Mouse (Mus musculus): ENCODE results near the gene Yaf2. TPM values are rescaled to one million over a fixed set of nuclear protein-coding genes. Genes with fewer than 3 reads are reported as not detected.
"Not testable (repeated sequence)": the region's sequence is repeated elsewhere in the genome, so short reads cannot be mapped to it uniquely, and the experiment has no call there.

The Yaf2 gene
- polyA plus RNA-seq, 1 experiment = 8.8 TPM

DNA sequence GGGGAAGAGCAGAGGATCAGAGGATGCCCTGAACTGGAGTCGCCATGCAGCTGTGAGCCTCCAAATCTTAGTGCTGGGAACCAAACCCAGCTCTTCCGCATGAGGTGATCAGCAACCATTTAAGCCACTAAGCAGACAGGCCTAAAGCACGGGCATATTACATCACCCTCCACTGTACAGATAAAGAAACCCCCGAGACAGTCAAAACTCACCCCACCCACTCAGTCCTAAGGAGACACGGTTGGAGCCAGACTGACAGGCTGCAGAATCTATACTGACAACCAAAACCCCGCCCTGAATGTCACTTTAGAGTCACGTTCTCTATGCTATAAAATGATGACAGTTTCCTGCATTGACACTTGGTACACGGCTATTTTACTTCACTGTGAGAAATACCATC, 83.6 kb downstream of the Yaf2 start:
- H3K36me3 ChIP-seq (ENCODE audit: control insufficient read depth, insufficient read depth, low read length) = peaks cover 35% of the 10 kb centered on the region
- no peak overlapping the region for H3K4me3 ChIP-seq (ENCODE audit: low read depth, low read length)
- WGBS = 69% methylated on average over 8 of the region's 8 CpGs
- H3K4me1 ChIP-seq (ENCODE audit: control insufficient read depth, insufficient read depth, insufficient read length, low read length) = no peaks in the 10 kb centered on the region
- no peaks in the 10 kb centered on the region for H3K27me3 ChIP-seq (ENCODE audit: control insufficient read depth, insufficient read depth, low read length)
- TF ChIP-seq CTCF (IDR thresholded peaks at IDR 0.05; ENCODE audit: extremely low read depth, insufficient read length, insufficient replicate concordance, low read depth, low read length) = no peak
- TF ChIP-seq POLR2A (IDR thresholded peaks at IDR 0.05; ENCODE audit: low read depth, low read length) = no peak
- H3K27ac ChIP-seq (ENCODE audit: insufficient read depth, low read depth, low read length) = no peak overlapping the region

DNA sequence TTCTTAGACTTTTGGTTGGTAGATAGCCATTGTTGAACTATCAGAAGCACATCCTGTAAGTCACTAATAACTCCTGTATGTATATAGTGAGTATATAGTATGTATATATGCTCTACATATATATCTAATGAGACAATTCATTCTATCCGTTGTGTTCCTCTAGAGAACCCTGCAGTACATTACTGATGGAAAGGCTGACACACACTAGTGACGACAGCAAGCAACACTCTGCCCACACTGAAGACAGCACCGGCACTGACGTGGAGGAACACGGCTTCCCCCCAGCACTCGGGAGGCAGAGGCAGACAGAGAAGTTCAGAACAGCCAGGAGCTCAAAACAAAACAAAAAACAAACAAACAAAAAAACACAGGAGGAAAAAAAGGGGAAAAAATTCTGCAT, 84.3 kb downstream of the Yaf2 start:
- no peaks in the 10 kb centered on the region for H3K4me1 ChIP-seq (ENCODE audit: control insufficient read depth, insufficient read depth, insufficient read length, low read length)
- no peaks in the 10 kb centered on the region for H3K27me3 ChIP-seq (ENCODE audit: control insufficient read depth, insufficient read depth, low read length)
- H3K27ac ChIP-seq (ENCODE audit: insufficient read depth, low read depth, low read length) = no peak overlapping the region
- 90% methylated on average over 6 of the region's 6 CpGs for WGBS
- TF ChIP-seq CTCF (IDR thresholded peaks at IDR 0.05; ENCODE audit: extremely low read depth, insufficient read length, insufficient replicate concordance, low read depth, low read length) = no peak
- TF ChIP-seq POLR2A (IDR thresholded peaks at IDR 0.05; ENCODE audit: low read depth, low read length) = no peak
- peaks cover 32% of the 10 kb centered on the region for H3K36me3 ChIP-seq (ENCODE audit: control insufficient read depth, insufficient read depth, low read length)
- H3K4me3 ChIP-seq (ENCODE audit: low read depth, low read length) = no peak overlapping the region

DNA sequence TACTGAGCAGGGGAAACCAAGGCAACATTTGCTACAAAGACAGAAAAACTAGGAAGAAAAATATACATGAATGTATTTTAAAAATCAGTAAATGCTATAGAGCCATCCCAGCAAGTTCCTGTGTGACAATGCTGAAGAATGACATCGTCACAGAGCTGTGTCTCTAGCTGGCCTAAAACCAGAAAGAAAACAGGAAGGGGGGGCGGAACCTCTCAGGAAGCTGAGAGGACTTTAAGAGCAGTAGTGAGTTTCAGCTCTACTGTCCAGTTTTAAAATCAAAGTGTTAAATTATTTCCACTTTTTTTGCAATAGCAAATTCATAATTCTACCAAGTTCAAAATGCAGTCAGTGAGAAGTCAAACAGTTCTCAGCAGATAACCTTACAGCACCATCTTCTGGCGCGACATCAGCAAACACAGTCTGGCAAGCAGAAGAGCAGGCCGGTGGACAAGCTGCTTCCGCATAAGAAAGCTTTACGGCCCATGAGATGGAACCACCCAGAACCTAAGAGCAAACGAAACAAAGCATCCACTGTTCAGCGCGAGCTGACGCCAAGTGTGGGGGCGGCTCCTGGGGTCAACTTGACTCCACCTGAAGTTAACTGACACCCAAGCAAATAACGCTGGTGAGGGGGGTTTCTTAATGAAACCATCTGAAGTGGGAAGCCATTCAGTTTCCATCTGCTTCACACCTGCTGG, 85.0 kb downstream of the Yaf2 start:
- TF ChIP-seq CTCF (IDR thresholded peaks at IDR 0.05; ENCODE audit: extremely low read depth, insufficient read length, insufficient replicate concordance, low read depth, low read length) = no peak
- no peak for TF ChIP-seq POLR2A (IDR thresholded peaks at IDR 0.05; ENCODE audit: low read depth, low read length)
- H3K27ac ChIP-seq (ENCODE audit: insufficient read depth, low read depth, low read length) = no peak overlapping the region
- no peak overlapping the region for H3K4me3 ChIP-seq (ENCODE audit: low read depth, low read length)
- H3K36me3 ChIP-seq (ENCODE audit: control insufficient read depth, insufficient read depth, low read length) = peaks cover 30% of the 10 kb centered on the region
- H3K27me3 ChIP-seq (ENCODE audit: control insufficient read depth, insufficient read depth, low read length) = no peaks in the 10 kb centered on the region
- no peaks in the 10 kb centered on the region for H3K4me1 ChIP-seq (ENCODE audit: control insufficient read depth, insufficient read depth, insufficient read length, low read length)
- WGBS = 58% methylated on average over 13 of the region's 13 CpGs

DNA sequence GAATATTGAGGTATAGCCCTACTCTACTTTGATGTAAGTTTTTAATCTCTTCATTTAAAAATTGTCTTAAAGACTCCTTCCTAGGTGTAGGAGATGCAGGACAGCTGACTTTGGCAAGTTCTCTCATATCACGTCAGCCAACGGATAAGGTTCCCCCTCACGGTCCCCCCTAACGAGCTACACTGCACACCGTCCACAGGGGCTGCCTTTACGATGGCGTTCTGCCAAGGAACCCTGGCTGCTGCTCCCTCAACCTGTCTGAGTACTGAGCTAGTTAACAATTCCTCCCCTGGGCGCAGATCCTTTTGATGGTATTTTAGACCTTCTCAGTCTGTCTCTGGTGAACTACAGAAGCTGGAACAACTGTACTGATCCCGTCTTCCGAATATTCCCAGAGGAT, 93.5 kb downstream of the Yaf2 start:
- 89% methylated on average over 10 of the region's 10 CpGs for WGBS
- H3K27ac ChIP-seq (ENCODE audit: insufficient read depth, low read depth, low read length) = no peak overlapping the region
- no peaks in the 10 kb centered on the region for H3K27me3 ChIP-seq (ENCODE audit: control insufficient read depth, insufficient read depth, low read length)
- H3K36me3 ChIP-seq (ENCODE audit: control insufficient read depth, insufficient read depth, low read length) = peaks cover 30% of the 10 kb centered on the region
- H3K4me3 ChIP-seq (ENCODE audit: low read depth, low read length) = no peak overlapping the region
- no peaks in the 10 kb centered on the region for H3K4me1 ChIP-seq (ENCODE audit: control insufficient read depth, insufficient read depth, insufficient read length, low read length)
- TF ChIP-seq POLR2A (IDR thresholded peaks at IDR 0.05; ENCODE audit: low read depth, low read length) (no peak), CTCF (IDR thresholded peaks at IDR 0.05; ENCODE audit: extremely low read depth, insufficient read length, insufficient replicate concordance, low read depth, low read length) (no peak)

DNA sequence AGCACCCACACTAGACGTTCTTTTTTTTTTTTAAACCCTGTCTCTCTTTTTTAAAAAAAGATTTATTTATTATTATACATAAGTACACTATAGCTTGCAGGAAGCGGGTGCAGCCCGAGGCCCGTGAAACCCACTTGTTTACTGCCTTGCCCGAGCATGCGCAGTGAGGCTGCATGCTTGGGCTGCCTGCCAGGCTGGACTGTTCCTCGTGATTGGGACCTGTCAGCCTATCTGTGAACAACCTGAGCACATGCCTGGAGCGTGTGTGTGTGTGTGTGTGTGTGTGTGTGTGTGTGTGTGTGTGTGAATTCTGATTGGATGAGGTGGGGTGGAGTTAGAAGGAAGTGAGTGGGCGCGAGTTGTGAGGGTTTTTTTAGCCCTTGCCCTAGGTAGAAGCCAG, 100.3 kb downstream of the Yaf2 start:
- H3K4me3 ChIP-seq (ENCODE audit: low read depth, low read length); H3K27ac ChIP-seq (ENCODE audit: insufficient read depth, low read depth, low read length); H3K4me1 ChIP-seq (ENCODE audit: control insufficient read depth, insufficient read depth, insufficient read length, low read length); H3K36me3 ChIP-seq (ENCODE audit: control insufficient read depth, insufficient read depth, low read length); H3K27me3 ChIP-seq (ENCODE audit: control insufficient read depth, insufficient read depth, low read length): not testable (repeated sequence)
- WGBS = 88% methylated on average over 10 of the region's 10 CpGs

Other genes starting within 250 kb of the Yaf2 start
- 0.41 and 0.96 TPM in 2 replicates for gene Gxylt1, start 61.8 kb downstream of the Yaf2 start, polyA plus RNA-seq (2012; rRNA removed)
- 4.7 and 14.2 TPM in 2 replicates for gene Zcrb1, start 61.4 kb upstream of the Yaf2 start, polyA plus RNA-seq (2012; rRNA removed)
- gene Pphln1, start 61.4 kb upstream of the Yaf2 start, polyA plus RNA-seq (2012; rRNA removed) = 2.3 TPM in 2 replicates

Measured in small intestine, adult 2 months (tissue).